Comparison of ENCODE assay signal across 21 mouse cellular contexts in genomic region chr13:44044546-44045216, GRCm38 (mm10).
A peak's percentile ranks its signal among the peaks of the same experiment; 100 is the strongest.
DNase-seq lines count a peak whose midpoint lies in the region; ATAC-seq and TF ChIP-seq lines count a peak whose summit lies in the region.
"Had no signal": no experiment of that assay in that cellular context is flagged by ENCODE, and none has a peak within 500 bp of the region (broad histone marks: within the 10 kb centered on the region; RNA-seq: fewer than 3 reads in every experiment).

No protein-coding gene starts in this region.

- no peak for DNase-seq in heart, embryonic 10.5 days (ENCODE audit: low spot score)
- no peak for DNase-seq in heart, adult 11 months
- DNase-seq in brain, adult 2 months (ENCODE audit: low read depth, low spot score): peak; percentile 84
- DNase-seq in cerebellum, adult 2 months: peak; percentile 84 to 91
- no peak for DNase-seq in adrenal gland, adult (ENCODE audit: inconsistent age in 2 of 2, low spot score in 1 of 2)
- no peak for DNase-seq in right cerebral cortex, postnatal 36 days (ENCODE audit: low spot score in 2 of 2)
- DNase-seq in adrenal gland, postnatal 4 days (ENCODE audit: low spot score in 2 of 2): no peak
- DNase-seq: adrenal gland, postnatal 25 days; B cell, adult 2 months; gastrocnemius, postnatal 25 days; lung, embryonic 14.5 days; midbrain, embryonic 14.5 days; right cerebral cortex, postnatal 25 days; thymus, postnatal 25 days had no signal

- WGBS in heart, embryonic 10.5 days: 78% methylated on average over 23 of the region's 23 CpGs
- WGBS in cerebellum, adult 2 months: 39% methylated on average over 23 of the region's 23 CpGs
- WGBS in forebrain, embryonic 12.5 days: 61% methylated on average over 23 of the region's 23 CpGs

- no peak for TF ChIP-seq POLR2A in cerebellum, adult 2 months (IDR thresholded peaks at IDR 0.05; ENCODE audit: borderline replicate concordance, insufficient read depth, low read length)

- no peaks in the 10 kb centered on the region for H3K27me3 ChIP-seq in heart, embryonic 10.5 days (ENCODE audit: insufficient read depth, poor library complexity, severe bottlenecking)
- H3K27me3 ChIP-seq in cerebellum, adult 2 months (ENCODE audit: control insufficient read depth, insufficient read depth, low read length): no peaks in the 10 kb centered on the region
- peaks cover 11% of the 10 kb centered on the region; the same call in 1 of the 2 replicates for H3K27me3 ChIP-seq in forebrain, embryonic 12.5 days
- H3K27me3 ChIP-seq: kidney, embryonic 15.5 days had no signal

- TF ChIP-seq CTCF in cerebellum, adult 2 months (IDR thresholded peaks at IDR 0.05; ENCODE audit: borderline replicate concordance, insufficient read depth, low read depth, low read length): no peak

- H3K4me1 ChIP-seq in heart, embryonic 10.5 days: peaks cover 25% of the 10 kb centered on the region
- H3K4me1 ChIP-seq in cerebellum, adult 2 months (ENCODE audit: control insufficient read depth, insufficient read depth, low read length): peaks cover 6% of the 10 kb centered on the region; the same call in 1 of the 2 replicates
- H3K4me1 ChIP-seq in forebrain, embryonic 12.5 days: peaks cover 26% of the 10 kb centered on the region

- H3K27ac ChIP-seq in heart, embryonic 10.5 days: peak overlapping the region; percentile 38; the same call in 1 of the 2 replicates
- H3K27ac ChIP-seq in cerebellum, adult 2 months (ENCODE audit: insufficient read depth, low read length): peak overlapping the region; percentile 38
- no peak overlapping the region for H3K27ac ChIP-seq in forebrain, embryonic 12.5 days
- H3K27ac ChIP-seq: kidney, embryonic 15.5 days; macrophage had no signal

- no peaks in the 10 kb centered on the region for H3K36me3 ChIP-seq in heart, embryonic 10.5 days
- H3K36me3 ChIP-seq in forebrain, embryonic 12.5 days (replicated peaks): no peaks in the 10 kb centered on the region
- H3K36me3 ChIP-seq: kidney, embryonic 15.5 days had no signal

- H3K4me2 ChIP-seq in forebrain, embryonic 12.5 days: no peak overlapping the region
- H3K4me2 ChIP-seq: heart, embryonic 11.5 days; kidney, embryonic 15.5 days; lung, embryonic 14.5 days had no signal

- H3K9ac ChIP-seq in forebrain, embryonic 12.5 days: no peak overlapping the region
- H3K9ac ChIP-seq: kidney, embryonic 15.5 days; lung, embryonic 14.5 days had no signal

- no peak overlapping the region for H3K4me3 ChIP-seq in heart, embryonic 10.5 days
- H3K4me3 ChIP-seq in cerebellum, adult 2 months (replicated peaks; ENCODE audit: insufficient read depth, low read depth, low read length): no peak overlapping the region
- no peak overlapping the region for H3K4me3 ChIP-seq in forebrain, embryonic 12.5 days (replicated peaks)
- H3K4me3 ChIP-seq: erythroblast, embryonic 14.5 days; kidney, embryonic 15.5 days had no signal

- ATAC-seq in forebrain, embryonic 12.5 days (ENCODE audit: low FRiP score): peak; percentile 52; the same call in 1 of the 2 replicates
- ATAC-seq: activated CD4-positive, CD25-positive, alpha-beta regulatory T cell, adult 4 months; intestine, embryonic 16.5 days had no signal

- H3K9me3 ChIP-seq in heart, embryonic 10.5 days: no peaks in the 10 kb centered on the region
- no peaks in the 10 kb centered on the region for H3K9me3 ChIP-seq in forebrain, embryonic 12.5 days
- H3K9me3 ChIP-seq: kidney, embryonic 15.5 days had no signal

Comparison
In these comparisons a context has a peak if more than half of its experiments do, and no peak if none do; other contexts are left out.
1. DNase-seq: peak in brain, adult 2 months (single experiment) and cerebellum, adult 2 months (2 of 2); none in heart, embryonic 10.5 days (single experiment), heart, adult 11 months (single experiment), adrenal gland, adult (0 of 2), right cerebral cortex, postnatal 36 days (0 of 2) and adrenal gland, postnatal 4 days (0 of 2).